Mouse (Mus musculus): ENCODE results near the gene Rpe65. TPM values are rescaled to one million over a fixed set of nuclear protein-coding genes. Genes with fewer than 3 reads are reported as not detected.

The Rpe65 gene
- not detected for total RNA-seq (2021)

- DNase-seq: no peak
These were observed at the start of gene Rpe65 for GRCm38 (mm10) chr3:159598875-159599274. TSS of gene Rpe65 (plus strand) at chr3:159599175.

GRCm38 (mm10) chr3:159550224-159550623, 48.8 kb upstream of the Rpe65 start:
- DNase-seq: no peak

- no peak for DNase-seq
These were observed 16.0 kb downstream of the Rpe65 start for GRCm38 (mm10) chr3:159614977-159615376.

- DNase-seq: no peak
These were observed 22.1 kb downstream of the Rpe65 start for GRCm38 (mm10) chr3:159621026-159621425.

GRCm38 (mm10) chr3:159624010-159624409, 25.0 kb downstream of the Rpe65 start:
- DNase-seq: no peak

- DNase-seq: no peak
These were observed 61.8 kb downstream of the Rpe65 start for GRCm38 (mm10) chr3:159660741-159661140.

GRCm38 (mm10) chr3:159663333-159663732, 64.4 kb downstream of the Rpe65 start:
- no peak for DNase-seq

Other genes starting within 250 kb of the Rpe65 start
- 10 to 100 TPM; 20.5 to 20.7 TPM for gene Depdc1a, start 103.7 kb upstream of the Rpe65 start, total RNA-seq (2021)
- gene Wls, start 240.5 kb downstream of the Rpe65 start, total RNA-seq (2021): 100 to 1,000 TPM; 116 TPM